8 mouse cellular contexts compared by ENCODE assay signal in the genomic region with DNA sequence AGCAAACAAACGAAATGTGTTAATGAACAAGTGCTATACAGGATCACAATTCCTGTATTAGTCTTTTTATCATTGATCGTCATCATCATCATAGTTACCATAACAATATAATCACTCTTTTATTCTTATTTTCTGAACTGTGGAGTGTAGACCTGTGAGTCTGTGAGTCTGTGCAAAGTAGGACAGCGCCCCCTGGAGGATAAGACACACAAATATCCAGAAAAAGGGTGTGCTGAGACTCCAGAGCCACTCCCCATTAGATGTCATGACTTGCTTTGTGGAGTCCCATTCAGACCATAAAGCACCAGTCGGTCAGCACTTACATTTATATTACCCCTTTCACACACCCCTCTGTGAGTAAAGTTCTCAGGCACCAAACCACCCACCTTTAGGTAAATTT.
DNase-seq lines count a peak whose midpoint lies in the region; ATAC-seq and TF ChIP-seq lines count a peak whose summit lies in the region.

No protein-coding gene starts in this region.

- no peaks in the 10 kb centered on the region for H3K9me3 ChIP-seq in neural tube, embryonic 11.5 days (ENCODE audit: control insufficient read depth, low read length)
- H3K9me3 ChIP-seq in intestine, postnatal 0 days (ENCODE audit: control insufficient read depth), result no peaks in the 10 kb centered on the region

- no peak for ATAC-seq in neural tube, embryonic 11.5 days (ENCODE audit: insufficient read depth, low FRiP score, low TSS enrichment)
- no peak for ATAC-seq in intestine, postnatal 0 days

- DNase-seq in heart, adult 11 months, result peak; percentile 88
- no peak for DNase-seq in heart, adult 9 months (ENCODE audit: low spot score in 2 of 2)
- DNase-seq in neural tube, embryonic 11.5 days (ENCODE audit: low spot score), result peak; percentile 55
- DNase-seq in neural tube, embryonic 10.5 days (ENCODE audit: extremely low spot score, low spot score), result no peak
- peak; percentile 56 for DNase-seq in embryo, embryonic 11 days
- DNase-seq in B cell, adult 2 months, result no peak
- DNase-seq in urinary bladder, postnatal 4 days (ENCODE audit: low spot score in 2 of 2), result no peak

- WGBS in neural tube, embryonic 11.5 days, result 52% methylated on average over 4 of the region's 4 CpGs
- 56% methylated on average over 4 of the region's 4 CpGs for WGBS in intestine, postnatal 0 days

- TF ChIP-seq CTCF in intestine, postnatal 0 days (IDR thresholded peaks at IDR 0.05; ENCODE audit: low read depth), result peak; percentile 69

- H3K27ac ChIP-seq in neural tube, embryonic 11.5 days (ENCODE audit: low read depth, low read length), result no peak overlapping the region
- H3K27ac ChIP-seq in intestine, postnatal 0 days (ENCODE audit: low read depth, low read length), result no peak overlapping the region

- H3K27me3 ChIP-seq in neural tube, embryonic 11.5 days (ENCODE audit: control insufficient read depth, insufficient read depth, low read length), result no peaks in the 10 kb centered on the region
- H3K27me3 ChIP-seq in intestine, postnatal 0 days (replicated peaks; ENCODE audit: control insufficient read depth, insufficient read depth, low read length), result no peaks in the 10 kb centered on the region

- H3K4me3 ChIP-seq in neural tube, embryonic 11.5 days (ENCODE audit: low read depth, low read length), result no peak overlapping the region
- H3K4me3 ChIP-seq in intestine, postnatal 0 days (ENCODE audit: low read depth, low read length), result no peak overlapping the region

- H3K4me1 ChIP-seq in neural tube, embryonic 11.5 days (ENCODE audit: control insufficient read depth, insufficient read depth, low read length), result no peaks in the 10 kb centered on the region
- H3K4me1 ChIP-seq in intestine, postnatal 0 days (replicated peaks; ENCODE audit: control insufficient read depth, insufficient read depth, low read length), result no peaks in the 10 kb centered on the region

- H3K36me3 ChIP-seq in neural tube, embryonic 11.5 days (ENCODE audit: control insufficient read depth, insufficient read depth, low read length), result no peaks in the 10 kb centered on the region
- H3K36me3 ChIP-seq in intestine, postnatal 0 days (ENCODE audit: control insufficient read depth, insufficient read depth), result no peaks in the 10 kb centered on the region

- H3K4me2 ChIP-seq in neural tube, embryonic 11.5 days (ENCODE audit: low read depth), result no peak overlapping the region
- no peak overlapping the region for H3K4me2 ChIP-seq in intestine, postnatal 0 days (replicated peaks; ENCODE audit: low read depth)

- no peak overlapping the region for H3K9ac ChIP-seq in neural tube, embryonic 11.5 days (ENCODE audit: low read length)
- H3K9ac ChIP-seq in intestine, postnatal 0 days (ENCODE audit: low read depth, low read length), result no peak overlapping the region

Comparison
In these comparisons a context has a peak if more than half of its experiments do, and no peak if none do; other contexts are left out.
1. DNase-seq: peak in heart, adult 11 months (single experiment), neural tube, embryonic 11.5 days (single experiment) and embryo, embryonic 11 days (single experiment); none in heart, adult 9 months (0 of 2), neural tube, embryonic 10.5 days (single experiment), B cell, adult 2 months (0 of 2) and urinary bladder, postnatal 4 days (0 of 2).